Mouse (Mus musculus): Measurements from ENCODE around the gene Max. TPM values are rescaled to one million over a fixed set of nuclear protein-coding genes. Genes with fewer than 3 reads are reported as not detected.
A peak's percentile ranks its signal among the peaks of the same experiment; 100 is the strongest.

Gene Max
- polyA plus RNA-seq, 1 experiment from 2014 or later: 19.4 TPM

DNA sequence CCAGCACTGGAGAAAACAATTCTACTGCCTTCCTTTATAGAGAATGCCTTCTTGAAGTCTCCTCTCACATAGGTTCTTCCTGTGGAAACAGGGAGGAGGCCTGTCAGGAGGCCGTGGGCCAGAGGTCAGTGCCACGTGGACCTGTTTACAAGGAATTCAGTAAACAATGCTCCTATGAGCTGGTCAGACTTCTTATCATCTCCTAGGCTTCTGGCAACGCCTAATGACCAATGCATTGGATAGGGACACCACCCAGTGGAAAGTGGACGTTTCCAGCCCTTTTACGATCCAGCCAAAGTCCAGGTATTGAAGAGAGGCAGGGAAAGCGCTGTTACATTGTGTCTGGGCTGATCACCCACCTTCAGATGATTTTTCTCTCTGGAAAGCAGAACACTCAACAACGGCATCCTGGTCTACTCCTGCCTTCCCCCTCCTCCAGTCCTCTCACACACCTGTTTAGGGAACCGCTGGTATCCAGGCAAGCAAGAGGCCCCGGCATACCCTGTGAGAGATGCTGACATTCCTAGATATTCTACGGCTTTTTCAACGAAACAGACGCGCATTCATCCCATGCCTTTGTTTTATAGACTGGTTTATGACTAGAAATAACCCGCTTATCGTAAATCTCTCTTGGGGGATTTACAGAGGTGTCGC, 20.9 kb upstream of the Max start:
- ATAC-seq (replicated peaks): no peak
- Histone ChIP-seq H3K36me3 (no peaks in the 10 kb centered on the region), H3K4me3 (no peak overlapping the region), H3K9ac (replicated peaks) (no peak overlapping the region), H3K9me3 (no peaks in the 10 kb centered on the region), H3K4me1 (no peaks in the 10 kb centered on the region), H3K4me2 (replicated peaks) (no peak overlapping the region), H3K27ac (replicated peaks) (no peak overlapping the region), H3K27me3 (no peaks in the 10 kb centered on the region)
- 85% methylated on average over 16 of the region's 16 CpGs for WGBS

DNA sequence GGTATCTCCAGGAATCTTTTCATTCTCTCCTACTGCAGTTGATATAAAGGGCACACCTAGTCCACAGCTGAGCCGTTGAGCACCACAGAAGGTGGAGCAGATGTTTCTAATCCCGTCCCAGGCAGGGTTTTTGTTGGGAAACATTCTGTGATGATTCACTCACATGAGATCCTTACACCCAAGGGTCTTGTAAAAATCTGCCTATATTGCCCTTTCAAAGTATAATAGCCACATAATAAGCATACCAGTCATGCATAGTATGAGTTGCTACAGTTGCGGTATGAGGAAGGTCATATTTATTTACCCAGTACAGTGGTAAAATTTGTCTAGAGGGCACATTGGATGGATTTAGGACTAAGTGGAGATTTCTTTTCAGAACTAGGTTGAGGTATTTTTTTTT, 17.5 kb upstream of the Max start:
- WGBS: 88% methylated on average over 3 of the region's 3 CpGs
- no peaks in the 10 kb centered on the region for H3K9me3 ChIP-seq

DNA sequence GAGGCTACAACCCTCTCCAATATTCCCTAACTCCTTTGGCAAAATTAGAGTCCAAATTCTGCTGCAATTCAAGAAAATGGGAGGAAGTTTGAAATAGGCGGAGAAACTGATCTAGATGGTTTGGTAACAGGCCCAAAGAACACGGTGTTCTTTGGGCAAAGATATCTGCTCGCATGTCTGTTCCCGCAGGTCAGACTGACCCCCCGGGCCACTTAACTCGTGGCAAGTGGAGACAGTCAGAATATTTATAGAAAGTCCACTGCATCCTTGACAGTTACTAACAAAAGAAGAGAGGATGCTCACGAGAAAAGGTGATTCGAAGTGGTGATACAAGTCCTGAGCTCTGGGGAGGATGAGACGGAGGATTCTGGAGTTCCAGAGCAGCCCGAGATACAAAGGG, 10.7 kb upstream of the Max start:
- no peak for ATAC-seq (replicated peaks)
- H3K27ac ChIP-seq (replicated peaks): no peak overlapping the region
- no peaks in the 10 kb centered on the region for H3K36me3 ChIP-seq
- no peak overlapping the region for H3K4me2 ChIP-seq (replicated peaks)
- no peak overlapping the region for H3K9ac ChIP-seq (replicated peaks)
- H3K4me3 ChIP-seq: no peak overlapping the region
- H3K9me3 ChIP-seq: no peaks in the 10 kb centered on the region
- 87% methylated on average over 10 of the region's 10 CpGs for WGBS
- no peaks in the 10 kb centered on the region for H3K27me3 ChIP-seq
- H3K4me1 ChIP-seq: no peaks in the 10 kb centered on the region

More for the DNA sequence above, 17.5 kb upstream of the Max start:
- no peak for ATAC-seq (replicated peaks)
- Histone ChIP-seq H3K4me3 (no peak overlapping the region), H3K27ac (replicated peaks) (no peak overlapping the region), H3K36me3 (no peaks in the 10 kb centered on the region), H3K4me2 (replicated peaks) (no peak overlapping the region), H3K4me1 (no peaks in the 10 kb centered on the region), H3K9ac (replicated peaks) (no peak overlapping the region), H3K27me3 (no peaks in the 10 kb centered on the region)

DNA sequence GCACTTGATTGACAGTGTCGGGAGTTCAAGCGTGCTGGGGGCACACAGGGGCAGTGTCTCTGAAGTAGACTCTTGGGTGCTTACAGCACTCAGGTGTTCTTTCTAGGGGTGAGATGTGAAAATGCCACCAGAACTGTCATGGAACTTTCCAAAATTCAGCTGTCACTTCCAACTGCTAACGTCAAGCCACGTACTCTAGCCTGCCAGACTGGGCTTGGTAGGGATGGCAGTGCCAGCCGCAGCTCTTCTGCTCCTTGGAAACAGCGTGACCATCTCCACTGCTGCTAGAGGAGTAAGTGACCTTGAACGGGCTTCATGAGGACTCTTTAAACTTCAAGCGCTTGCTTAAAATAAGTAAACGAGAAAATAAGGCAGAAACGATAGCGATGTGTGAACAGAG, 10.2 kb upstream of the Max start:
- Histone ChIP-seq H3K36me3 (no peaks in the 10 kb centered on the region), H3K27me3 (no peaks in the 10 kb centered on the region), H3K4me1 (no peaks in the 10 kb centered on the region), H3K4me3 (no peak overlapping the region), H3K4me2 (replicated peaks) (no peak overlapping the region), H3K27ac (replicated peaks) (no peak overlapping the region), H3K9ac (replicated peaks) (no peak overlapping the region), H3K9me3 (no peaks in the 10 kb centered on the region)
- no peak for ATAC-seq (replicated peaks)
- 91% methylated on average over 11 of the region's 11 CpGs for whole genome bisulfite sequencing

DNA sequence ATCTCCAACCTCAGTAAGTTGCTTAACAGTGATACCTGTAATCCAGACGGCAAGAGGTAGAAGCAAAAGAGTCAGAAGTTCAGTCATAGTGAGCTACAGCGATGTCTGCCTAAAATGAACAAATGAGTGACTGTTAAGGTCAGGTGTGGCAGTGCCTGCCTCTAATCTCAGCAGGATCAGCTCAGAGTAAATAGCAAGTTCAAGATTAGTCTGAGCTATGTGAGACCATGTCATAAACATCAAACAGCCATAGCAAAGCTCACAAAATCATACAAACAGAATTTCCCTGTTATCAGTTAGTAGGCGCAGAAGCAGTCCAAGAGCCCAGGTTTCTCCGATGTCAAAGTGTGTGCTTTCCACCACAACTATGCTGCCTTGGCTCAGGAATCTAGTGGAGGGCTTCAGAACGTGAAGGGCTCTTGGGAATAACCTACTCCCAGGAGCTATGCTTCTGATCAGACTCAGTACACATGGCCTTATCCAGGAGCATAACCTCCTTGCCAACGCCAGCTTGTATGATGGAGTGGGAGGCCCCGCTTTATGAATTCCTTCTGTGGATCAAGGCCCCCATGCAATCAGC, 9.7 kb upstream of the Max start:
- 85% methylated on average over 7 of the region's 7 CpGs for WGBS
- H3K9ac ChIP-seq (replicated peaks): no peak overlapping the region
- no peaks in the 10 kb centered on the region for H3K4me1 ChIP-seq
- H3K36me3 ChIP-seq: no peaks in the 10 kb centered on the region
- H3K4me2 ChIP-seq (replicated peaks): no peak overlapping the region
- no peaks in the 10 kb centered on the region for H3K9me3 ChIP-seq
- ATAC-seq (replicated peaks): no peak
- no peak overlapping the region for H3K4me3 ChIP-seq
- no peaks in the 10 kb centered on the region for H3K27me3 ChIP-seq
- no peak overlapping the region for H3K27ac ChIP-seq (replicated peaks)

DNA sequence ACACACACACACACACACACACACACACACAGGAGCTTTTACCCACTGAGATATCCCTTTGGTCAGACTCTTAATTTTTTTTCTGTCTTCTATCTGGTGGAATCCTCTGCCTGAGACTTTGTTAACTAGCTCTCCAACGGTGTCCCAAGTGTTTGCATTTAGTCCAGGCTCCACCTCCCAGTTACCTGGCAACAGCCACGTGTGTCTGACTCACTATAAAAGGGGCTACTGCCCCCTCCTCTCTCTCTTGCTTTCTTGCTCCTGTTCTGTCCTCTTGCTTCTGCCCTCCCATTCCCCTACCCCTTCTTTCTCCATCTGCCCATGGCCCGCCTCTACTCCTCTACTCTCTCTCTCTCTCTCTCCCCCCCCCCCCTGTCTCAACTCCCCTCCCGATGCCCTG, 3.9 kb upstream of the Max start:
- Histone ChIP-seq H3K9ac (replicated peaks) (no peak overlapping the region), H3K27me3 (no peaks in the 10 kb centered on the region), H3K27ac (replicated peaks) (no peak overlapping the region), H3K4me1 (peaks cover 9% of the 10 kb centered on the region), H3K36me3 (no peaks in the 10 kb centered on the region), H3K9me3 (no peaks in the 10 kb centered on the region), H3K4me2 (replicated peaks) (no peak overlapping the region), H3K4me3 (no peak overlapping the region)
- no peak for ATAC-seq (replicated peaks)
- 9% methylated on average over 4 of the region's 4 CpGs for WGBS

DNA sequence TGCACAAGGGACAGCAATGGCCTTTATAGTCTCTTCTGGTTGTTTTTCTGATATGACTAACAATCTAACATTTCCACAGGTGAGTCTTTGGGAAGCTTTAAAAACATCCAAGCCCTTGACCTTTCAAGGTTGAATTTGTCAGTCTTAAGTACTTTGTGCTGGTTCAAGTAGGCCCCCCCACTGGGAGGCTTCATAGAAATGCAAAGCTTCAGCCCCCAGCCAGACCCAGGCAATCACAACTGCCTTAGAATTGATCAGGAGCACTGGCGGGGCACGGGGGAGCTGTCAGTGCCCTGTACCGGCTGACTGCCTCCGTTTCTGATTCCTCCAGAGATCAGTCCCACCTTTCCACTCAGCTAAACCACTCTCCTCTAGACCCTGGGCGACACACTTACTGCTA, 3.1 kb upstream of the Max start:
- ATAC-seq (replicated peaks): no peak
- Histone ChIP-seq H3K4me2 (replicated peaks) (no peak overlapping the region), H3K4me1 (peaks cover 16% of the 10 kb centered on the region), H3K9ac (replicated peaks) (no peak overlapping the region), H3K9me3 (no peaks in the 10 kb centered on the region), H3K36me3 (no peaks in the 10 kb centered on the region), H3K27me3 (no peaks in the 10 kb centered on the region), H3K27ac (replicated peaks) (no peak overlapping the region), H3K4me3 (no peak overlapping the region)
- 19% methylated on average over 5 of the region's 5 CpGs for WGBS

DNA sequence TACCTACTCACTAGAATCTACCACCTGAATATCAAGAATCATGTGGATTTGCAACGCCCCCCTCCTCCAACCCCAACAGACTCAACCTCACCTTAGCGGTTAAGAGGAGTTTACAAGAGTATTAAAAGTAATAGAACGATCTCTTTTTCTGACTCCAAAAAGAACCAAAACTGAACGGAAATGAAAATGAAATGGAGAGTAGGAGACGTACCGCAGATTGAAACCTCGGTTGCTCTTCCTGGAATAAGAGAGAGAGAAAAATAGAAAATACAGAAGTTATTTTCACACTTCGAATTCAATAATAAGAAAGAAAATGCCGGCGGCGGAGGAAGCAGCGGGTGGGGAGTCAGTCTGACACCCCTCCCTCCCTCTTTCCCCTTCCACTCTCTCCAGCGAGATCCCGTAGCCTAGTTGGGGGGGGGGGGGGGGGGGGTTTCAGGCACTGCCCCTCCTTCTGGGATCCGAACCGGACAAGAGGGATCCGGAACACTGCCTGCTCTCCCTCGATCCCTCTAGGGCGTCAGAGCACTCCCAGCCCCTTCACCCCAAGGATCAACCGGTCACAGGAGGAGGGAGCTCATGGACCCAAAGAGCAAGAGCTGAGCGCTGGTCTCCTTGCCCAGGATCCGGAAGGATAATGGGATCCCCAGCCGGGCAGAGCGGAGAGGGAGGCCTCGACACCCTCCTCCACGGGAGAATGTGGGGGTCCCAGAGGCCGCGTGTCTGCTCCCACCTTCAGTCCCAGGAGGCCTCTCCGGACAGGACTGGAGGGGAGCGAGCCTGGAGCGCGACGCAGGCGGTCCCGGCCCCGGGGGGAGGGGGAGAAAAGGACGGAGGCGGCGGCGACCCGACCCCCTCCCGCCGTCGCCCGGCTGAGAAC, 709 bp downstream of the Max start:
- peak; percentile 20 for ATAC-seq (replicated peaks)
- H3K4me3 ChIP-seq: peak overlapping the region; percentile 88
- peak overlapping the region; percentile 63 for H3K27ac ChIP-seq (replicated peaks)
- peaks cover 11% of the 10 kb centered on the region for H3K36me3 ChIP-seq
- H3K27me3 ChIP-seq: no peaks in the 10 kb centered on the region
- H3K9ac ChIP-seq (replicated peaks): peak overlapping the region; percentile 88
- no peaks in the 10 kb centered on the region for H3K9me3 ChIP-seq
- 6% methylated on average over 42 of the region's 45 CpGs for WGBS
- H3K4me1 ChIP-seq: peaks cover 20% of the 10 kb centered on the region
- H3K4me2 ChIP-seq (replicated peaks): peak overlapping the region; percentile 76

DNA sequence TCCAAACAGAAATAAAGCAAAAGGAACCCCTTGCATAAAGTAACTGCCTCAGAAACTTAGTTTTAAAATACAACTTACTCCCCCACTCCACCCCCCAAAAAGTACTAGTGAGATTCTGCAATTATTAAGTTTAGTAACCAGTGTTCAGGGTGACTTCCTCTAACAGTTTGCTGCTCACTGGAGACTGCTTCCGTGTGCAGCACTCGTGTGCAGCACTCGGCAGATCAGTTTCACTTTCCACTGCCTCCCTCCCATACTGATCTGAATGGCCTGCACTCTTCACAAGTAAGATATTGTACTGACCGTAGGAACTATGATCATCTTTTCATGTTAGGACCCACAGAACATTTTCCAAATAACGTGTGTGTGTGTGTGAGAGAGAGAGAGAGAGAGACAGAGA, 4.3 kb downstream of the Max start:
- Histone ChIP-seq H3K4me2 (replicated peaks) (no peak overlapping the region), H3K9ac (replicated peaks) (no peak overlapping the region), H3K9me3 (no peaks in the 10 kb centered on the region), H3K4me1 (peaks cover 30% of the 10 kb centered on the region), H3K4me3 (no peak overlapping the region), H3K27ac (replicated peaks) (no peak overlapping the region), H3K27me3 (no peaks in the 10 kb centered on the region), H3K36me3 (peaks cover 37% of the 10 kb centered on the region)
- WGBS: 88% methylated on average over 5 of the region's 5 CpGs
- no peak for ATAC-seq (replicated peaks)

DNA sequence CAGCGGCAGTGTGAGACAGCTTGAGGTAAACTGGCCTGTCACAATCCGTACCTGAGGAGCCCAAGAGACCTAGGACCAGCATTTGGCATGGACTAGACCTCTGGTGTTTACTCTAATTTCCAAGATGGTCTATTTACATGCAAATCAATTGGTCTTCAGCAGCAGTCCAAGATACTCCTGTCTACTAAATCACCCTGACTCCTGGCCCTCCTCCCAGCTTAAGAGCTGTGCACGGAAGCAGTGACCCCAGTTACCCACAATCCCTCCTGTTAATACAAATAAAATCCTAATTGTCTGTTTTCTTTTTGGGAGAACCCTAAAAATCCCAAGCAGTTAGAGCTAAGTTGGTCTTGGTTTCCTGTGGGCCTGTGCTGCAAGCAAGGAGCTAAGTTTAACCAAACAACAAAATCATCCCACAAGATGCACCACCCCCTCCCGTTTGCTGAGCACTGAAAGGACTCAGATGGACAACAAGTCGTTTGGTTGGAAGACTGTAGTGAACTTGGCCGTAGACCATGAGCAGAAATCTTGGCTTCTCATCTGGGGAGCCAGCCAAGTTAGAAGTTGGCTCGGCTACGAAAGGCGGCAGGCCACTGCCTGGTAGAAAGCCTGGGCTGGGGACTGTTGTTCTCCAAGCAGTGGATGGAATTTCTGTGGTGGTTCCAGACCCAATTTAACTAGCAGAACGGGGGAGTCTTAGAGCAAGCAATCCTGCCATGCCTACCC, 7.1 kb downstream of the Max start:
- Histone ChIP-seq H3K4me2 (replicated peaks) (no peak overlapping the region), H3K9me3 (no peaks in the 10 kb centered on the region), H3K27me3 (no peaks in the 10 kb centered on the region), H3K4me1 (peaks cover 17% of the 10 kb centered on the region), H3K9ac (replicated peaks) (no peak overlapping the region), H3K4me3 (no peak overlapping the region), H3K36me3 (peaks cover 65% of the 10 kb centered on the region), H3K27ac (replicated peaks) (peak overlapping the region; percentile 39; the same call in 1 of the 2 replicates)
- WGBS: 62% methylated on average over 10 of the region's 10 CpGs
- peak; percentile 58 for ATAC-seq (replicated peaks)

DNA sequence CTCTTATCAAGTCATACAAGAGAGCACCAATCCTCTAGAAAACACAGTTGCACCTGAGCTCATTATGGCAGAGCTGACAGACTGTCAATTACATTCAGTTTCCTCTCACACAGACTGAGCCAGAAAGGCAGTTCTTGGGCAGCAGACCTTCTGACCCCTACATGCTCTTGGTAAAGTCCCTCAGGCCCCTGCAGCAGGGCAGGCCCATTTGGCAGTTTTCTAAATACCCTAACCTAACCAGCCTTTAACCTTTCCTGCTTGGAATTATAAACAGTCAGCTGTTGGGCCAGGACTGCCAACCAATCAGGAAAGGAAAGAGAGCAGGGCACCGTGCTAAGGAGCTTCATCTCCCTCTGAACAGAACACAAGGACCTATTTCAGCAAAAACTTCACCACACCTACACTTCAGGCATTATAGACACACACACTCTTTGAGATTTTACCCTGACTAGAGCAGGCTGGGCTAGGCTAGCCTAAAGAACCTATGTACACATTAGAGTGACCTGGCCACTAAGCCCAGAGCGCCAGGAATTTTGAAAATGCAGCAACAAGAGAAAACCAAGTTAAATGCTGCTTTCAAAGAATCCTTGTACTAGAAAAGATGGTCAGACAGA, 8.1 kb downstream of the Max start:
- Histone ChIP-seq H3K4me1 (peaks cover 17% of the 10 kb centered on the region), H3K9ac (replicated peaks) (no peak overlapping the region), H3K4me2 (replicated peaks) (no peak overlapping the region), H3K27ac (replicated peaks) (no peak overlapping the region), H3K4me3 (no peak overlapping the region), H3K9me3 (no peaks in the 10 kb centered on the region), H3K27me3 (no peaks in the 10 kb centered on the region), H3K36me3 (peaks cover 68% of the 10 kb centered on the region)
- no peak for ATAC-seq (replicated peaks)
- 92% methylated on average over 2 of the region's 2 CpGs for WGBS
